Mouse (Mus musculus) heart, postnatal 36 days (tissue): ENCODE measurements at regions not wholly inside any gene's neighbourhood (a gene's known extent, or its start where the extent isn't known, plus 50 kb on each side); places are given as distances from the start of the nearest gene placed in this dataset.
"Not testable (repeated sequence)": the region's sequence is repeated elsewhere in the genome, so short reads cannot be mapped to it uniquely, and the experiment has no call there.

Experiments
- DNase-seq, 2 experiments: peaks; one replicate each; pipeline ENCODE4 v3.0.0; 2021 to 2022
- intact Hi-C: fragments of 180-260 bp; cut with DNase I; formaldehyde crosslinking; loops from one replicate; pipeline ENCODE4 v1.15.1; 2025

DNA sequence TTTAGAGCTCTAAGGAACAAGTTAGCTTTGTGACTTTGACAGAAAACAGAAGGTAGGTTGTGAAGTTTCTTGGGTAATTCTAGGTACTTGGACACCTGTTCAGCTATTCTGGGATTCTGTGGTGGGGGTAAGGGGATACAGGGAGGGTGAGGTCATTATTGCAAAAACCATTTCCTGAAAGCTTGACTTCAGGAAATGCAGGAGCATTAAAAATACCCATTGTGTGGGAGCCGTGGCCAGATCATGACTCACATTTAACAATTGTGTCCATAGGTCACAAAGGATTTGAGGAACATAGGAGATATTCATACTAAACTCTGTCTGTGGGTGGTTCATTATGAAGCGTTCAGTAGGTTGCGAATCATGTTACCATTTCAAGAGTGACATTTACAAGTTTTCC lies 102.4 kb downstream of the Gm5426 start:
- intact Hi-C loops, result loop anchor here (2.0 kb wide), 1 partner anchor 94 kb away; no protein-coding TSS in a partner anchor
- DNase-seq, result no peak

DNA sequence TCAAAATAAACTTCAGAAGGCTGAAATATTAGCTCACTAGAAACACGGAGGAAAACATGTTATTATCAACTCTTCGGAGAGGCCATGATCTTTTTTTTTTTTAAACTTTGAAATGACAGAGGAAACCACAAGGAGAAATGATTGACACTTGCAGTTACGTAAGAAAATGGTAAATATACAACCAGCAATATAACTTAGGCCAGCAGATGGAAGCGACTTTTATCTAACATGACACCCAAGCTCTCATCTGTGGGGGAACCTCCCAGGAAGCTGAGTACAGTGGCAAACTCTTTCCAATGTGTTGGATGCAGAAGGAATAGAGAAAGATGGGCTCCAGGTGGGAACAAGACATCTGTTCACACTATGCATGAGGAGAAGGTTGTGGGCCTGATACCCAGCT lies 104.2 kb downstream of the Gm5426 start:
- no peak for DNase-seq
- intact Hi-C loops, result no loop called here

DNA sequence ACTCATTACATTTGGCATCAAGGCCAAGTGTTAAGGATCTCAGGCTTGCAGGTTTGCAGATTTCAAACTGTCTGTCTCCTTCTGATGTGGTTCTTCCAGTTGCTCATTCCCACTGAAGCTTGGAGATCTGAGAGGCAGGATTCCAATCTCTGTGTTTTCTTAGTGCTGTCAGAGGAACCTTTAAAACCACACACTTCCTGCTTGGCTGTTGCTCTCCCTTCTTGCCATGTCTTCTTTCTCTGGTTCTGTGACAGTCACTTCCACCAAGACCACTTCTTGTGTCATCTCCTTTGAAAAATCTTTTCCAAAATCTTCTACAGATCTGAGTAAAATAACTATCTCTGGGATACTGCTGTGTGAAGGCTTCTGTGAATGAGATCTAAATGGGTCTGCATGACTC lies 117.3 kb downstream of the Gm5426 start:
- DNase-seq, result no peak
- intact Hi-C loops, result no loop called here

DNA sequence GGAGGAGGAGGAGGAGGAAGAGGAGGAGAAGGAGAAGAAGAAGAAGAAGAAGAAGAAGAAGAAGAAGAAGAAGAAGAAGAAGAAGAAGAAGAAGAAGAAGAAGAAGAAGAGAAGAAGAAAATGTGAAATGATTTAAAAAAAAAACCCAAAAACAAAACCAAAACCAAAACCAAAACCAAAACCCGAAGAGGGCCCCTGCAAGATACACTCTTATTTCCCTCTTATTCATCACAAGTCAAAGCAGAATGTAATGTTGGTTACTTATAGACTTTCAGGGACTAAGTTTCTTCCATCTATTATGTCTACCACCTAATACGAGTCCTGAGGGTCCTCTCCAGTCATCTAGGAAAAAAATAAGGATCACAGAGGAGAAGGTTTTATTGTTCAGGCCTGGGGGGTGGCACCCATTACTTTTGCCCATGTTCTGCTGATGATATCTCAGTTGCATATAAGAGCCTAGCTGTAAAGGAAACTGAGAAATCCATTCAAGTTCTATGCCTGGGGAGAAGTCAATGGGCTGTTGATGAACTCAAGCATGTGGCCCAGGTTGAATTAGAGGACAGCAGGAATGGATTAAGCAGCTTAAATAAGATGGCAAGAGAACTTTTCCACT lies 118.0 kb downstream of the Gm5426 start:
- intact Hi-C loops, result no loop called here
- DNase-seq, result no peak

DNA sequence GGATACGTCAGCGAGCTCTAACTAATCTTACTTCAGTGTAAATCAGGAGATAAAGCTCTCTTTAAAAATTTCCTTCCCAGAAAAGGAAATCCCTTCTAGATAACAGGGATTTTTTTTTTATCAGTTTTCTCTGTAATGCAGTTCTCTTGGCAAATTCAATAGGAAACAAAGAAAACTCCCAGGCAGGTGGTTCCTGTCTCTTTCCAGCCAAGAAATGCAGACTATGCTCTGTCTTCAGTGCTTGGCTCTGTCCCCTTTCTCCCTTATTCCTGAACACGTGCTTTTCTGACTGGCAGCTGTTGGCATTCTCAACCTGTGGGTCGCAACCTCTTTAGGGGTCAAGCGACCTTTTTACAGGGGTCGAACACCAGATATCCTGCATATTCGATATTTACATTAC lies 121.5 kb downstream of the Gm5426 start:
- peak in 1 of 2 experiments; percentile 22 for DNase-seq

DNA sequence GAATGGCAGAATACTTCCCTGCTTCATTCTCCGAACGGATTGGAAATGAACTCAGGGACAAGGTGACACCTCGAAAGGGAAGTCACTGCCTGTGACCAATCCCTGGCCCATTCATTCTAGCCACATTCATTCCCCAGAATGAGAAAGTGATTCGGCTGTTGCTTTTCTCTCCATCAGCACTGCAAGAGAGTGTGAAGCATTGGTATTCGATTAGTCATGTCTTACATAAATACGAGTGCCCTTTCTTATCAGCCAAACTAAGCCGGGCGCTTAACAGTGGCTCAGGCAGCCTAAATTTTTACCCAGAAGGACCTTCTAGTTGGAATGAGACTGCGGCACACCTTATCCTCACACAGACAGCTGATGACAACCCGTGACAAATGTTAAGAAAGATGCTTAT lies 122.8 kb downstream of the Gm5426 start:
- no peak for DNase-seq
- intact Hi-C loops, result loop anchor here (5.0 kb wide), 2 partner anchors 73 to 363 kb away; no protein-coding TSS in a partner anchor

More for the DNA sequence above, 121.5 kb downstream of the Gm5426 start:
- intact Hi-C loops, result loop anchor here (5.0 kb wide), 2 partner anchors 74 to 364 kb away; no protein-coding TSS in a partner anchor

DNA sequence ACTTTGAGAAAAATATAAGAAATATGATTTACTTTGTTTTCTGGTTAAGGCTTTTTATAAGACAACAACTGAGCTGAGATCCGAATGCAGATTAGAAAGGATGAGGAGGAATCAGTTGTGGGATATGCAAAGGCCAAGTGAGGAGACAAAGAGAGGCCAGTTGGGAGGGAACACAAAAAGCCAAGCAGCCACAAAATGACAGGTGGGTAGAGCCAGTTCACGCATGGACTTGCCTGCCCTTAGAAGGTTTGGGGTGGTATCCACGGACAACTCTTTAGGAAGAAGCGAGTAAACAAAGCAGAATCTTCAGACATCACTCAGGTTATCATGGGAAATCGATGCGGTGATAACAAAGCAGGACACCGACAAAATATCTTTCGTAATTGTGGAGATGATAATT lies 123.2 kb downstream of the Gm5426 start:
- no peak for DNase-seq
- intact Hi-C loops, result loop anchor here (5.0 kb wide), 2 partner anchors 73 to 363 kb away; no protein-coding TSS in a partner anchor

DNA sequence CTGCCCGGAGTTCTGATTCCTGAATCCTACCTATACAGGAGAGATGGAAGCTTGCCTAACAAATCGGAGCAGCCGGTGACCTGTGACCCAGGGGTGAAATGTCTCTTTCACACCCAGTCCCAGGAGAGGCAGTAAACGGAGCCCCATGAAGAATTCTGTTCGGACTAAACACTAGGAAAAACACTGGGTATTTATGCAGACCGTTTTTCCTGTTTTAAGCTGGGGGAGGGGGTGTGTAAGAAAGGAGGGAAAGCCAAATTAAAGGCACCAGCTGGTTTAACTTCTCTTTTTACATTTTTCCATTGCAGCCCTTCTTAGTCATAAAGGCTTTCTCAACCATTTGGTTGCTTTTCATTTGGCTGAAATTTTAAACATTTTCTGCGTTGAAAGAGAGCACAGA lies 127.1 kb downstream of the Gm5426 start:
- intact Hi-C loops, result no loop called here
- peak; percentile 18 to 30 for DNase-seq

DNA sequence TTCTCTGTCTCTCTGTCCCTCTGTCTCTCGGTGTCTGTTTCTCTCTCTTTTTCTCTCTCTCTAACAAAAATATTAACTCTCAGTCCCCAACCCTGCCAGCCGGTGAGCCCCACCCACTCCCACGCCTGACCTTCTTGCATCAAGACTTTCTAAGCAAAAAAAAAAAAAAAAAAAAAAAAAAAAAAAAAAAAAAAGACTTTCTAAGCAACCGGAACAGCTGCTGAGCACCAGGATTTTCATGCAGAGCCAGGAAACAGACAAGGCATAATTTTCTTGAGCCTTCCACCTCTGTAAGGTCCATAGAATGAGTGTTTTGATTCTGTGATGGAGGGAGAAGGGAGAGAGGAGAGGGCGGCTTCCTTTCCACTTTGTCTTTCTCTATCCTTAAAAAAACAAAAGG lies 128.0 kb downstream of the Gm5426 start:
- DNase-seq, result peak in 1 of 2 experiments; percentile 22
- intact Hi-C loops, result no loop called here

DNA sequence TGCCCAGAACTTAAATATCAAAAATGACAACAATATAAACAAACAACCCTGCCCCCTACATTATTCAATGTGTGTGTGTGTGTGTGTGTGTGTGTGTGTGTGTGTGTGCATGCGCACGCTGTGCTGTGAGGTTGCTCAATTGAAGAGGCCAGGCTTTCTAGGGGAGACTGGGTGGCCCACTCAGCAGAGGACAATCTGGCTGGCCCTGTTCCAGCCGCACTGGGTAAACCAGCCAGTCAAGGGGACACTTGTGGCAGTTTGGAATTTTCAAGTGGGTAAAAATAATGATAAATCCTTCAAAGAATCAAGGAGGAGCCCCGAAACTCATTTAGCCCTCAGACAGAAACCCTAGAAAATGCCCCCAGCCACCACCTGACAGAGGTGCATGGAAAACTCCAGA lies 128.5 kb downstream of the Gm5426 start:
- peak in 1 of 2 experiments; percentile 11 for DNase-seq
- intact Hi-C loops, result no loop called here

DNA sequence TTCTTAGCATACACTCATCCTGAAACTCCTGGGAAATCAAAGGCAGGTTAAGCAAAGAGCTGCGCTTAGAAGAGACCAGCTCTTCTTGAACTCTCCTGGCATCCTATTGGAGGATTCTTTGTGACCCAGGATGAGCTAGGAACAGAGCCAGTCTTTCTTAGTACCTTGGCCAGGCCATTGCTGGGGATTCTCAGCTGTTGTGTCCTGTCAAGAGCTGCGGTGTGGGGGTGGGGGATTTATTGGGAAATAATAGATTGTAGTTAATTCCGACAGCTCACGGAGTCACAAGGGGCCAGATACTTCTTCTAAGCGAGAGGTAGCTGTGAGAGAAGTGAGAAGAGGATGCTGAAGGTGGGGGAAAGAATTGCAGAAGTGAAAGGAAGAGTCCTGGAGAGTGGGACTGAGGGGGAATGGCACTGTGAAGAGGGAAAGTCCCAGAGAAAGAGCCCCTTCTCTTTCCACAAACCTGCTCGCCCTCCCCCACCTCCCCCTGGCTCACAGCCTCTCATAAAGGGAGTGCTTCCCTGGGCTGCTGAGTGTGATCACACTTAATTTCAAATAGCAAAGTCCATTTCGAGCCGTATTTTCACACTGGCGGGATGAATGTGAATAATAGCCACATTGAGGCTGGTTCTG lies 129.8 kb downstream of the Gm5426 start:
- DNase-seq, result no peak
- intact Hi-C loops, result no loop called here

DNA sequence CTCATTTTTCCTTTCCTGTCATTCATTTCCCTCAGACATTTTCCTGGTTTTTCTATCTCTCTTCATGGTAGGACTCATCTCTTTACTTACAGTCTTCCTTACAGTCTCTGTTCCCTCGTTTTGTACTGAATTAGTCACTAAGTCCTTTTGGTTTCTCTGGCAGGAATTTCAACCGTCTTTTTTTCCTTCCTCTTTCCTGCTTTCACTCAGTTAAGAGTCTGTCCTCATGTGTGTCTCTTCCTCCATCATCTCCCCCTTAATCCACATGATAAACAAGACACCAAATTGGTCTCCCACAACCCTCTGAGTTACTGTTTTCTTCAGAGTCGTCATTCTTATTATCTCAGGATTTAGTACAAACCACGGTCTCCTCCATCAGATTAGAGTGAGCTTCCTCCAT lies 131.2 kb downstream of the Gm5426 start:
- intact Hi-C loops, result no loop called here
- DNase-seq, result no peak

DNA sequence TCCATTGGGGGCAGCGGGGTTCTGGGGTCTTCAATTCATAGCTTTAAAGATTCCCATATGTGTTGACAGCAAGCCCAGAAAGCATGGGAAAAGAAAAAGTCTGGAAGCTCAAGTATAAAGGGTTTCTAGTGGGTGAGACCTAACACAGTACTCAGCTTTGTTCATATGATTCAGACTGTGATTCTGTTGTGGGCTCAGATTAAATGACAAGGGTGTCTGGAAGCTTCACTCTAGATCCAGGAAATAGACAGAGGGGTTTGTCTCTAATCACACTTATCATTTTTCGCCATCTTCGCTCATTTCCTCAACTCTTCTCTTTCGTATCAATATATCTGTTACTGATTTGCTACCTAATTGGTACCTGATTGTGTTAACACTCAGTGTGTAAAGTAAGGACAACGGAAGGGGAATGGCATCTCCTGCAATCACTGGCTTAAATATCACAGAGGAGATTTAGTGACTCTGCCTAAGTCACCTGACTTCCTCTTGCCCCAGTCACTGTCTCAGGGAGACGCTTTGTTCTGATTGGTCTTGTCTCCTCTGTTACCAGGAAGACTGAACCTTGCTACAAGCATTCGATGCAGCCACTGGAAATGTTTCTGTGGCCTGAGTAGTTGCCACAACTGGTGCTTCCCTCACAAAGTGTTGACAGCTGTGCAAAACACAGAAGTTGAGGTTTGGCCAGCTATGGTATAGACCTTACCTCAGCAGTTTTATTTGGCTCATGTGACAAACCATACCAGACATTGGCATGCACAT lies 137.4 kb downstream of the Gm5426 start:
- no peak for DNase-seq
- intact Hi-C loops, result no loop called here

DNA sequence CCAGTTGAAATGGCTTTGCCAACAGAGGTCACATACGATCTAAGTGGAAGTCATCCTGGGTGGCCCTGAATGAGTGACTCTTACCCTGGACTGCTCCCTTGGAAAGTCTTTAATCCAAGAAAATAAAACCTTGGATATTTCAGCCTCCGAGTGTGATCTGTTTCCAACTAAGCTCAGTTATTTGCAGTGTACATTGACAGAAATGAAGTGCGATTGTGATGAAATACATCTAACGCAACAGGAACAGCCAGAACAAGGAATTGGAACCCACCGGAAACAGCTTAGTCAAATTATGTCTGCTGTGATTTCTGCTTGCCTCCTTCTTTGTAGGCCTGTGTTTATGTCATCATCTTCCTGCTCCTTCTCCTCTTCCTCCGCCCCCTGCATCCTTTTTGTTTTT lies 143.7 kb downstream of the Gm5426 start:
- no peak for DNase-seq
- intact Hi-C loops, result no loop called here

DNA sequence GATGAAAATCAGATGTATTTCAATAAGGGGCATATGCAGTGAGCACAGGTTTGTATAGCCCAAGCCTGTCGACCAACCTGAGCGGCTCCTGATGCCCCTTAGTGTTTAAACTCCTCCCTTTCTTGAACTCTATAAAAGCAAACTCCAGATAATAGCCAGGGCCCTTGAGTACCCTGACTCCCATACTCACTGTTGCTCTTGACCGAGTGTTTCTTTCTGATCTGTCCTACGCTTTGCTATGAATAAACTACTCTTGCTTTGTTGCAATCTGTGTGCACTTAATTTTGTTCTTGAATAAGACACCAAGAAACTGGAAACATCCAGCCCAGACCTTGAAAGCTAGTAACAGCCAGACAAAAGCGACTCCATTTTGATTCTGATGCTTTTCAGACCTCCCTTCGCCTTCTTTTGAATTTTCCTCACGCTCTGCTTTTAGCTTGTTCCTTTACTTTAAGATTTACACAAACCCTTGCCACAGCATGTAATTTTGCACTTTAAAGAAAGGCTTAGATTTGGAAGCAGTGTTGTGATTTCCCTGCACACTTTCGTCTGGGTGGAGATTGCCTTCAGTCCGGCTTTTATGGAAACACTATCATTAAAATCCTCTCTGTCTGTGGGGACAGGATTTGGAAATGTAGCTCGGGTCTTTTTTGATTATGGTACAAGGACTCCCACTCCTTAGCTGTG lies 149.1 kb downstream of the Gm5426 start:
- DNase-seq, result no peak
- intact Hi-C loops, result no loop called here

DNA sequence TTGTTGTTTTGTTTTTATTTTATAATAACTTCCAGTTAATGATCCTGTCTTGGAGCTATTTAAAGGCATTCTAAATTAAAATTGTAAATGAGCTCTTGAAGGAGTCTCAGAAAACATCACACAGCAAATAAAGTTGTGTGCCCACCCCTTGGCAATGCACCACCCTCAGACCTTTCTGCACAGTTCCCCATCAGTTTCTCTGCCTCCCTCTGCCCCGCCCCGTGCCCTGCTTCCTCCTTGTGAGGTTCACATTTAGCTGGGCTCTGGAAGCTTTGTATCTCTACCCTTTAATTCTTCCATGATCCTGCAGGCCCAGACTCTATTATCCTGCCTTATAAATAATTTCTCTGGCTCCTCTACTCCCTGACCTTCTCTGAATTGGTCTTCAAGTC lies 149.7 kb downstream of the Gm5426 start:
- no peak for DNase-seq
- intact Hi-C loops, result no loop called here

DNA sequence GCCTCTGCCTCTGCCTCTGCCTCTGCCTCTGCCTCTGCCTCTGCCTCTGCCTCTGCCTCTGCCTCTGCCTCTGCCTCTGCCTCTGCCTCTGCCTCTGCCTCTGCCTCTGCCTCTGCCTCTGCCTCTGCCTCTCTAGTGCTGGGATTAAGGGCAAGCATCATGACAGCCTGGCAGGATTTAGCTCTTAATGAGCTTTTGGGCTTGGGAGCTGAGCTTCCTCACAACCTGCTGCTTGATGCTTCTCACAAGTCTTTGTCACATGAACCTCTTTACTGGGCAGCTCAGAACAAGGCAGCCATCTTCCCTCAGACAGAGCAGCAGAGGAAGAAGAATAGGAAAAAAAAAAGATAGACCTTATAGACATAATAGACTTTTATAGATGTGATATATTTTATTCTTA lies 152.6 kb downstream of the Gm5426 start:
- DNase-seq, intact Hi-C loops: not testable (repeated sequence)

DNA sequence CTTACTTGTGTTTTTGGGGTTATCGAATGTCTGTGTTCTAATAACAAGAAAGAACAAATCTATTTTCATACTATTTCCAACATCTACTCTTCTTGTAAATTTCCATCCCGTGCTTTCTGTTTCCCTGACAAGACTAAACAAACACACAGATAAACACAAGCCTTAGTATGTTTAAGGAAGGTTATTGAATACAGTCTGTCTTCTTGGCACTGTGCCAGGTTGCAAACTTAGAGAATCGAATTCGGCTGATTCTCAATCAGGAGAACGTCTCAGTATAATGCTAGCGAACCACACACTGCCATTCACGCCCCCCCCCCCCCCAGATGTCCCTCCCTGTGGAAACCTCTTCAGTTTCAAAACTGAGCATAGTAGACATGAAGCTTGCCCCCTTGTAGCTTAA lies 157.2 kb downstream of the Gm5426 start:
- intact Hi-C loops, result no loop called here

DNA sequence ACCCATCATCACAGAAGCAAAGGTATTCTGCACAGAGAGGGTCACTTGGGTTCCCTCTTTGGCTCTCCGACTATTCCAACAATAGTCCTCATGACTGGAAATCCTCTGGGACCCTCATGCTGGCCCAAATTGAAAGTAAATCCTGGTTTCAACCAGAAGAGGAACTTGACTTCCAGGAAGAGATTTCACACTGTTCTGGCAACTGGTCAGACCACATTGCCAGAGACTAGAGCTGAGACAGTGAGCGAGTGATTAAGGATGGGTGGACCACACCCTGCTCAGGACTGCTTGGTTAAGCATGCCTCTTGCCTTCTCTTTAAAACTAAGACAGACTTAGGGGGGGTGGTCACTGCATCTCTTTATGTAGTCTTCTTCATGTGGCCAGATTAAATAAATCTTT lies 158.3 kb downstream of the Gm5426 start:
- DNase-seq, result peak; percentile 31 to 33
- intact Hi-C loops, result no loop called here

More for the DNA sequence above, 157.2 kb downstream of the Gm5426 start:
- DNase-seq, result no peak

DNA sequence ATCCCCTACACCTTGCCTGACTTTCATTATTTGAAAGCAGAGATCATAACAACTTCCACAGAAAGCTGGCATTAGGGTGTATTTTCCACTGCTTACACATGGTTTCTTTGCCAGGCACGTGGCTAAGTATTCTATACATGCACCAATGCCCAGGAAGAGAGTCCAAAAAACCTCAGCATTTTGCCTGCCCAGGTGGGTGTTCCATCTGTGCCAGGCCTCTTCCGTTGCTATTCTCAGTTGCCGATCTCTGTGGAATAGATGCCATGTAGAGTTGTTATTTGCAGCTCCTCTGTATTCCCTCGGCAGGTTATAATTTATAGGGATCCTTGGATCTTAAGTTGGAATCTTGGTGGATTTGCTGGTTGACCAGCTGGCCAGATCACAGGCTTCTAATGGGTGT lies 161.3 kb downstream of the Gm5426 start:
- no peak for DNase-seq
- intact Hi-C loops, result no loop called here

DNA sequence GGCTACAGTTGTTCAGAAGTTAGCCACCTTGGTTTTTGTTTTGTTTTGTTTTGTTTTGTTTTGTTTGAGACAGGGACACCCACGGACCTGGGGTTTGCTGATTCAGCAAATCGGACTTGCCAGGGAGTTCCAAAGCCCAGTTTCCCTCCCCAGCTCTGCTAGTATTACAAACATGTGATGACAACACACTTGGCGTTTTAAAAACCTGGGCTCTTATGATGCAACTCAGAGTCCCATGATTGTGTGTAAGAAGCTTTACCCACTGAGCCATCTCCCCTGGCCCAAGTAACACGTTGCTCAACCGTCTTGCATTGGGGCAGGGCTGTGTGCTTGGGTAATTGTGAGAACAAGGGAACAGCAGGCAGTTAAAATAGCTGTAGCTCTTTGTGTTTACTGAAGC lies 162.2 kb downstream of the Gm5426 start:
- DNase-seq, result no peak

More for the DNA sequence above, 162.2 kb downstream of the Gm5426 start:
- intact Hi-C loops, result no loop called here
